Mouse (Mus musculus): ENCODE measurements around the gene Lmo4. TPM values are rescaled to one million over a fixed set of nuclear protein-coding genes. Genes with fewer than 3 reads are reported as not detected.

The Lmo4 gene
- polyA plus RNA-seq, 1 experiment from 2014 or later, result 97.2 TPM

- no peaks in the 10 kb centered on the region for H3K9me3 ChIP-seq (ENCODE audit: control insufficient read depth, low read length)
- H3K27me3 ChIP-seq (ENCODE audit: control insufficient read depth, insufficient read depth, low read length), result no peaks in the 10 kb centered on the region
- H3K4me2 ChIP-seq (ENCODE audit: low read depth, low read length), result no peak overlapping the region
- no peak for ATAC-seq (ENCODE audit: low read depth)
- H3K27ac ChIP-seq (ENCODE audit: low read depth, low read length), result no peak overlapping the region
- WGBS, result 70% methylated on average over 13 of the region's 13 CpGs
- H3K4me3 ChIP-seq (ENCODE audit: low read depth, low read length), result no peak overlapping the region
- 0 out of 2 replicates have a peak, but pooled peaks cover 3% of the 10 kb centered on the region for H3K4me1 ChIP-seq (ENCODE audit: control insufficient read depth, insufficient read depth, low read length)
- no peak overlapping the region for H3K9ac ChIP-seq (replicated peaks; ENCODE audit: low read depth, low read length)
- H3K36me3 ChIP-seq (ENCODE audit: control insufficient read depth, insufficient read depth, low read length), result peaks cover 13% of the 10 kb centered on the region; the same call in 1 of the 2 replicates
Observed at GRCm38 (mm10) chr3:144185327-144186152, 19.5 kb downstream of the Lmo4 start.

GRCm38 (mm10) chr3:144184918-144185317 lies 20.1 kb downstream of the Lmo4 start:
- Histone ChIP-seq H3K4me3 (ENCODE audit: low read depth, low read length) (no peak overlapping the region), H3K27ac (ENCODE audit: low read depth, low read length) (no peak overlapping the region), H3K9ac (replicated peaks; ENCODE audit: low read depth, low read length) (no peak overlapping the region), H3K4me1 (ENCODE audit: control insufficient read depth, insufficient read depth, low read length) (0 out of 2 replicates have a peak, but pooled peaks cover 1% of the 10 kb centered on the region), H3K36me3 (ENCODE audit: control insufficient read depth, insufficient read depth, low read length) (peaks cover 12% of the 10 kb centered on the region; the same call in 1 of the 2 replicates), H3K4me2 (ENCODE audit: low read depth, low read length) (no peak overlapping the region), H3K9me3 (ENCODE audit: control insufficient read depth, low read length) (no peaks in the 10 kb centered on the region), H3K27me3 (ENCODE audit: control insufficient read depth, insufficient read depth, low read length) (no peaks in the 10 kb centered on the region)
- WGBS, result 76% methylated on average over 4 of the region's 4 CpGs
- ATAC-seq (ENCODE audit: low read depth), result no peak

GRCm38 (mm10) chr3:144182229-144182628 lies 22.8 kb downstream of the Lmo4 start:
- 78% methylated on average over 6 of the region's 6 CpGs for WGBS
- Histone ChIP-seq H3K9ac (replicated peaks; ENCODE audit: low read depth, low read length) (no peak overlapping the region), H3K36me3 (ENCODE audit: control insufficient read depth, insufficient read depth, low read length) (no peaks in the 10 kb centered on the region), H3K4me3 (ENCODE audit: low read depth, low read length) (no peak overlapping the region), H3K9me3 (ENCODE audit: control insufficient read depth, low read length) (no peaks in the 10 kb centered on the region), H3K27me3 (ENCODE audit: control insufficient read depth, insufficient read depth, low read length) (no peaks in the 10 kb centered on the region), H3K27ac (ENCODE audit: low read depth, low read length) (no peak overlapping the region), H3K4me2 (ENCODE audit: low read depth, low read length) (no peak overlapping the region), H3K4me1 (ENCODE audit: control insufficient read depth, insufficient read depth, low read length) (no peaks in the 10 kb centered on the region)
- no peak for ATAC-seq (ENCODE audit: low read depth)

DNA sequence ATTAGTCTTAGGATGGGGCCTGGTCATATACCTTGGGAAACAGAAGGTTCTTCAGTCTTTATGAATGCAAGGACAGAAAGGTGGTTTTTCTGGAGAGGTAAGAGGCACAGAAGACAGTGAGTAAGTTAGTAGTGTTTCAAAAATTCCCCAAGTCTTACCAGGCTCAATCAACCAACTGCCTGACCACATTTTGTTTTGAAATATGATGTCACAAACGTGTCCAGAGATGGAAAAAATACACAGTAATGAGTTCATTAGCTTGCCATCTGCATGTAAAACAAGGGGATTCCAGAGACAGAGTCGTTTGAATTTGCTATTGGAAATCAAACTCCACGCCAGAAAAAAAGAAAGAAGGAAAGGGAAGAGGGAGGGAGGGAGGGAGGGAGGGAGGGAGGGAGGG lies 26.1 kb downstream of the Lmo4 start:
- Histone ChIP-seq H3K4me1 (ENCODE audit: control insufficient read depth, insufficient read depth, low read length) (no peaks in the 10 kb centered on the region), H3K4me3 (ENCODE audit: low read depth, low read length) (no peak overlapping the region), H3K36me3 (ENCODE audit: control insufficient read depth, insufficient read depth, low read length) (no peaks in the 10 kb centered on the region), H3K27ac (ENCODE audit: low read depth, low read length) (no peak overlapping the region), H3K27me3 (ENCODE audit: control insufficient read depth, insufficient read depth, low read length) (no peaks in the 10 kb centered on the region), H3K9me3 (ENCODE audit: control insufficient read depth, low read length) (no peaks in the 10 kb centered on the region), H3K4me2 (ENCODE audit: low read depth, low read length) (no peak overlapping the region), H3K9ac (replicated peaks; ENCODE audit: low read depth, low read length) (no peak overlapping the region)
- no peak for ATAC-seq (ENCODE audit: low read depth)
- WGBS, result 52% methylated on average over 3 of the region's 3 CpGs

DNA sequence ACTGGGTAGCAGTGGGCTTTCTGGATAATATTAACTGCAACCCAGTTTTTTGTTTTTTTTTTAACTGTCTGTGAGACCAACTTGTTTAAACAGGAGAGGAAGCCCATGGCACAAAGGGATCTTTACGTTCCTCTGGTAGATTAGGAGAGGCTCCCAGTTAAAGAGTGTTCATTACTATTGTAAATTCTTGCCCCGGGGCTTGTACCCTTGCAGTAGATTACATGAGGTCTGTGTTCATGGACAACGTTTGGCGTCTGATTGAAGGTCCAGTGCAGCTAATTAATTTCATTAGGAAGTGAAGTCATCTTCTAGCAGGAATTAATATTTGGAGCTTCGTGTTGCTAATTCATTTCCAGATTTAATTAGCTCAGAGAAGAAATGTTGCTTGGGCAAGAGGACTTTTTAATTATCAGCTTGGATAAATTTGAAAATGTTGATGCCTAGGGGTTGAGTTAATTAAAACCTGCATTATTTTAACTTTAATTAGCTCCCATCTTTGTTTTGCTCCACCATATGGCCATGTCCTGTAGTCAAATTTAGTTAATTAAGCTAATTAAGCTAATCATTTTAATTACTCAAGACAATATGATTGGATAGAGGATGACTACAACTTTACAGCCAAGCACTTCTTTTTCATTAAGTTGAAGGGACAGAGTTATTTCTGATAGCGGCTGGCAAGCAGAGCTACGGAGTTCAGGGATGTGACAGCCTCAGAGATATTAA lies 31.0 kb downstream of the Lmo4 start:
- no peak overlapping the region for H3K27ac ChIP-seq (ENCODE audit: low read depth, low read length)
- H3K4me3 ChIP-seq (ENCODE audit: low read depth, low read length), result no peak overlapping the region
- no peaks in the 10 kb centered on the region for H3K9me3 ChIP-seq (ENCODE audit: control insufficient read depth, low read length)
- 36% methylated on average over 7 of the region's 7 CpGs for WGBS
- H3K36me3 ChIP-seq (ENCODE audit: control insufficient read depth, insufficient read depth, low read length), result no peaks in the 10 kb centered on the region
- ATAC-seq (ENCODE audit: low read depth), result peak; percentile 74
- H3K4me2 ChIP-seq (ENCODE audit: low read depth, low read length), result no peak overlapping the region
- no peaks in the 10 kb centered on the region for H3K27me3 ChIP-seq (ENCODE audit: control insufficient read depth, insufficient read depth, low read length)
- no peak overlapping the region for H3K9ac ChIP-seq (replicated peaks; ENCODE audit: low read depth, low read length)
- H3K4me1 ChIP-seq (ENCODE audit: control insufficient read depth, insufficient read depth, low read length), result no peaks in the 10 kb centered on the region

- no peak overlapping the region for H3K4me3 ChIP-seq (ENCODE audit: low read depth, low read length)
- ATAC-seq (ENCODE audit: low read depth), result peak; percentile 53; the same call in 1 of the 2 replicates
- H3K36me3 ChIP-seq (ENCODE audit: control insufficient read depth, insufficient read depth, low read length), result no peaks in the 10 kb centered on the region
- no peaks in the 10 kb centered on the region for H3K4me1 ChIP-seq (ENCODE audit: control insufficient read depth, insufficient read depth, low read length)
- H3K9me3 ChIP-seq (ENCODE audit: control insufficient read depth, low read length), result no peaks in the 10 kb centered on the region
- H3K27me3 ChIP-seq (ENCODE audit: control insufficient read depth, insufficient read depth, low read length), result no peaks in the 10 kb centered on the region
- 47% methylated on average over 11 of the region's 11 CpGs for WGBS
- no peak overlapping the region for H3K4me2 ChIP-seq (ENCODE audit: low read depth, low read length)
- no peak overlapping the region for H3K27ac ChIP-seq (ENCODE audit: low read depth, low read length)
- no peak overlapping the region for H3K9ac ChIP-seq (replicated peaks; ENCODE audit: low read depth, low read length)
Observed at GRCm38 (mm10) chr3:144173138-144173537, 31.9 kb downstream of the Lmo4 start.

- Histone ChIP-seq H3K9me3 (ENCODE audit: control insufficient read depth, low read length) (no peaks in the 10 kb centered on the region), H3K27ac (ENCODE audit: low read depth, low read length) (no peak overlapping the region), H3K27me3 (ENCODE audit: control insufficient read depth, insufficient read depth, low read length) (no peaks in the 10 kb centered on the region), H3K4me3 (ENCODE audit: low read depth, low read length) (no peak overlapping the region), H3K4me1 (ENCODE audit: control insufficient read depth, insufficient read depth, low read length) (no peaks in the 10 kb centered on the region), H3K4me2 (ENCODE audit: low read depth, low read length) (no peak overlapping the region), H3K9ac (replicated peaks; ENCODE audit: low read depth, low read length) (no peak overlapping the region), H3K36me3 (ENCODE audit: control insufficient read depth, insufficient read depth, low read length) (no peaks in the 10 kb centered on the region)
- no peak for ATAC-seq (ENCODE audit: low read depth)
- WGBS, result 83% methylated on average over 2 of the region's 2 CpGs
Observed at GRCm38 (mm10) chr3:144171749-144172148, 33.3 kb downstream of the Lmo4 start.

DNA sequence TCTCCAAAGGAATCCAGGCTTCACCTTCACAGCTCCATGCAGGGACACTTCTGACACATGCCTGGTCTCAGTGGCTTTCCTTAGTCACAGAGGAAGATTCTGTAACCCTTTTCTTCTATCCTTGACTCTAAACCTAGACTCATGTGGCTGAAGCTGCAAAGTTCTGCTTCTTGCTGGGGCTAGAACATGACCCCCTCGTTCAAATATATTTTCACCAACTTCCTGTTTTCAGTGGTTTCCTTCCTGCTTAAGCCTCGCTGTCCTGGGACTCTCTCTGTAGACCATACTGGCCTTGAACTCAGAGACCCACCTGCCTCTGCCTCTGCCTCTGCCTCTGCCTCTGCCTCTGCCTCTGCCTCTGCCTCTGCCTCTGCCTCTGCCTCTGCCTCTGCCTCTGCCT lies 34.5 kb downstream of the Lmo4 start:
- no peak overlapping the region for H3K27ac ChIP-seq (ENCODE audit: low read depth, low read length)
- H3K27me3 ChIP-seq (ENCODE audit: control insufficient read depth, insufficient read depth, low read length), result no peaks in the 10 kb centered on the region
- WGBS, result 87% methylated on average over 2 of the region's 2 CpGs
- no peaks in the 10 kb centered on the region for H3K4me1 ChIP-seq (ENCODE audit: control insufficient read depth, insufficient read depth, low read length)
- no peak overlapping the region for H3K4me3 ChIP-seq (ENCODE audit: low read depth, low read length)
- no peaks in the 10 kb centered on the region for H3K9me3 ChIP-seq (ENCODE audit: control insufficient read depth, low read length)
- no peak for ATAC-seq (ENCODE audit: low read depth)
- H3K4me2 ChIP-seq (ENCODE audit: low read depth, low read length), result no peak overlapping the region
- no peaks in the 10 kb centered on the region for H3K36me3 ChIP-seq (ENCODE audit: control insufficient read depth, insufficient read depth, low read length)
- no peak overlapping the region for H3K9ac ChIP-seq (replicated peaks; ENCODE audit: low read depth, low read length)
